Mouse (Mus musculus) testis, adult 2 months (tissue): ENCODE measurements at regions not wholly inside any gene's neighbourhood (a gene's known extent, or its start where the extent isn't known, plus 50 kb on each side); places are given as distances from the start of the nearest gene placed in this dataset.

Experiments
- CTCF ChIP-seq: fragments of 200-500 bp; IDR thresholded peaks from 2 replicates; pipeline ENCODE4 v1.5.1; 2012; ENCODE audit warnings: low read depth, mild to moderate bottlenecking, inconsistent platforms, low read length, moderate library complexity; ENCODE audit not compliant: control insufficient read depth, insufficient read depth, insufficient replicate concordance
- POLR2A ChIP-seq: fragments of 200-500 bp; IDR thresholded peaks from 2 replicates; pipeline ENCODE4 v1.6.1; 2012; ENCODE audit warnings: low read depth, mild to moderate bottlenecking, inconsistent platforms, low read length, moderate library complexity; ENCODE audit not compliant: control insufficient read depth

GRCm38 (mm10) chrX:12832709-12833108 is 70.8 kb upstream of the Med14 start:
- TF ChIP-seq POLR2A (no peak), CTCF (no peak)
